Mouse (Mus musculus) c-Kit-positive CD71-negative TER-119-negative erythroid progenitor cells, embryonic 14.5 days (primary cell): ENCODE measurements around the gene Cnfn.

Experiments used
- DNase-seq: peaks from one replicate; pipeline ENCODE4 v3.0.0-alpha.2; 2013; ENCODE audit warnings: low read depth

Gene Cnfn

DNA sequence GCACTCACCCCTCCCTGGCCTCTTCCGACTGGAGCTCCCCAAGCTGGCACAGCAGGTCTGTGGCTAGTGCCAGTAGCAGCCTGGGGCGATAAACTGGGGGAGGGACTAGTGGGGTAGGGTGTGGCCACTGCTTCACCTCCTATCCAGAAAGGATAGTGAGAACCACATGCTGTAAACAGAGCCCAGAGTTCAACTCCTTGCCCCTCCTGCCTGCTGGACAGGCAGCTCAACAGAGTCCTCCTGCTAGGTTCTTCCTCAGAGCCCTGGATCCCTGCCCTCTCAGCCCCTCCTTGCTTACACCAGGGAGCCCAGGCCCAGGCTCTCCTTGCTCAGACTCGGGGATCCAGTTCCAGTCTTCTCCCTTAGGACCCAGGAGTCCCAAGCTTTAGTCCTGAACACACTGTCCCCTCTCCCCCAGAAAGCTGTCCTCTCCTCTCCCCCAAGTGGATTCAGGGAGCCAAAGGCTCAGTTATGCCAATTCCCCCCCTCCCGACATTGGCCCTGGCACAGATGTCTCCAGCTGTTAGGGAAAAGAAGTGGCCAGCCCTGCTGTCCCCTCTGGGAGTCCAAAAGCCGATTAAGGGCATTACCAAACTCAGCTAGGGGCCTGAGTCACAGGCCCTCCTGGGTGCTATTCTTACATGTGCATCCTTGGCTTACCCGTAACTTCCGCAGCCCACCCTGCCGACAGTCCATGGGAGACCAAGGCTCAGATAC, 20.7 kb upstream of the Cnfn start:
- no peak for DNase-seq

DNA sequence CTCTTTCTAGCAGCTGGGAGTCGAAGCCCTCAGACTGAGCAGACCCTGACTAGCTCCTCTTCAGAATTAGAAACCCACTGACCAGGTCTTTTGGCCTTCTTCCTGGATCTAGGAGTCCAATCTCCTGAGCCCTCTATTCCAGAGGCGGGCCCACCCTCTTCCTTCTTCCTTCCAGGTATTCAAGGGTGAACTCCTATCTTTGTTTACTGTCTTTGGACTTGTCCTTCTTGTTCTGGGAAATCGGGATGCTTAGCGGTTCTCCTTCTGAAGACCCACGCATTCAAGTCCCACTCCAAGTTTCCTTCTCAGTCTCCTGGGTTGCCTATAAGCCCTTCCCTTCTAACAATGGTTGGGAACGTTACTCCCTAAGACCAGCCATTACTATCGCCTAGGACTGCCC, 19.4 kb upstream of the Cnfn start:
- no peak for DNase-seq

DNA sequence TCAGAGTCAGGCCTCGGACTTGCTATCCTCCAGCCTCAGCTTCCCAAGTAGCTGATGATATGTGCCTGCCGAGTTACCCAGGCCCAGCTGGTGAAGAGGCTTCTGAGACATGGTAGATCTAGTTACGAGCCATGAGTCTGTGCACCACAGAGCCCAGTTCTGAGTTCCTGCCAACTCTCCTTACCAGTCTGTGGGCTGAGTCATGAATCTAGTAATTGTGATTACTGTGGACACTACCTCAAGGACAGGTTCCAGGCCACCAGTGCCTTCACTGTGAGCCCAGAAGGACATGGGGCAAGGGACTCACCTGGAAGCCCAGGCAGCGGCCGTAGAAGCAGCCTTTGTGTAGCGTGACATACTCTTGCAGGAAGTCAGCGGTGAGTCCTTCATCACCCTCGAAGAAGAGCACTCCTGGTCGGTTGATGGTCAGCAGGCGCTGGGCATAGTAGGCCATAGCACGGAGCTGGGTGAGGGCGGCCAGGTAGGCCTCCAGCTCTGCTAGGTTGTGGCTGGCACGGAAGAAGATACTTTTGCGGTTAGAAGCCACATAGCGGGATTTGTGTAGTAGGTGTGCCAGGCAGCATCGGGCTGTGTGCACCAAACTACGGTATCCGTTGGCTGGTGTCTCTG, 18.4 kb upstream of the Cnfn start:
- DNase-seq: no peak

DNA sequence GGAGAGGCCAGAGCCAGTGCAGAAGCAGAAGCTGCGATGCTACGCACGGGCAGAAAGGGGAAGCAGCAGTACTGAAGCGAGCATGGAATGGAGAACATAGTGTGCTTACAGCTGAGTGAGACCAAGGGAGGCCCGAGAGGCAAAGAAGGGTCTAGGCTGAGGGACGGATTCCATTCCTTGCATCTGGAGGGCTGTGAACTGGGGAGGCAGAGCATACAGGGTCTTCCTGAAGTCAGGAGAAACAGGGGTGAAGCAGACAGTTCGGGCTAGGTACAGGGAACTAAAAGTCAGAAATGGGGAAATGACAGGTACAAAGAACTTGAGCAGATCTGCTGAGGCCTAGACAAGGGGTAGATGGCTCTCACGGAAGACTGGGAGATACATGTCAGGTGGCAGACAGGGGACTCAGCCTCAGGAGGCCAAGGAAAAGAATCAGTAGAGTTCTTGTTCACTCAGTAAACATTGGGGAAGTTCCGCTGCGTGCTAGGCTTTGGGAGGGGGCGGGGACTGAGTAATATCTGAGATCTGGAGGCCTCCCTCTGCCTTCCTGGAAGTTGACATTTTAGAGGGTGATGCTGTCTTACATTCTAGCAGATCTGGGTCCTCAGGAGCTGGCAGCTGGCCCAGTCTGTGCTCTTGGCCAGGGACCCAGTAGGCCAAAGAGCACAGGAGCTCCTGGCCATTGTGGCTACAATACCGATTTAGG, 16.5 kb upstream of the Cnfn start:
- DNase-seq: peak; percentile 41

DNA sequence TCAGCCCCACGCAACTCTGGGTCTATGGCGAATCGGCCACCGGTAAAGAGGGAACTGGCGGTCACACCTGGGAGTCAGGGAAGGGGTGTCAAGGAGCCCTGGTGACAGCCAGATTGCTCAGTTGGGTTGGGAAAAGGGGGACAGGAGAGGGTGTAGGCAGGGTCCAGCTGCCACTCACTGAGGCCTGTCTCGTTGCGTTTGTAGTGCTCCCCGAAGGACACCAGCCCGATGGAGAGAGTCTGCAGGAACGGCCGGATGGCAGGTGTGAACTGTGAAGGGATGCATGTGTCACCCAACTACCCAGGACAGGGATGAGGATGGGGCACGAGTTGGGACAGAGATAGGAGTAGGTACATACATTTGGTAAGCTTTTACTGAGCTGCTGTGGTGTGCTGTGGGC, 15.7 kb upstream of the Cnfn start:
- no peak for DNase-seq

DNA sequence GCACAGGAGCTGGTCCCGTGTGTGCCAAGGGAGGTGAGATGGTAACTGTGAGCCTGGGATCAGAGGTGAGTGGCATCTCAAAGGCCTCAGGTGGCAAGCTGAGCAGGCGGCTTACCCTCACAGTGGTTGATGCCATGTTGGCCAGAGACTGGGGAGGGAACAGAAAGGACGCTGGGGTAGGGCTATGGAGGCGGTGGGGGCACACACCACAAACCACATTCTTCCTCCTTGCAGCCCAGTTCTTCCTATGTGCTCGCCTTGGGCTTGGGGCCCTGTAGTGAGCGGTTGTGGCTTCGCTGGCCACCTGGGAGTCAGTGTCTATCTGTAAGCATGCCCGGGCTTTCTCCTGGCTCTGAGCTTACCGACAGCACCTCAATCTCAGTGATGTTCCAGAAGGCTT, 15.3 kb upstream of the Cnfn start:
- DNase-seq: no peak

DNA sequence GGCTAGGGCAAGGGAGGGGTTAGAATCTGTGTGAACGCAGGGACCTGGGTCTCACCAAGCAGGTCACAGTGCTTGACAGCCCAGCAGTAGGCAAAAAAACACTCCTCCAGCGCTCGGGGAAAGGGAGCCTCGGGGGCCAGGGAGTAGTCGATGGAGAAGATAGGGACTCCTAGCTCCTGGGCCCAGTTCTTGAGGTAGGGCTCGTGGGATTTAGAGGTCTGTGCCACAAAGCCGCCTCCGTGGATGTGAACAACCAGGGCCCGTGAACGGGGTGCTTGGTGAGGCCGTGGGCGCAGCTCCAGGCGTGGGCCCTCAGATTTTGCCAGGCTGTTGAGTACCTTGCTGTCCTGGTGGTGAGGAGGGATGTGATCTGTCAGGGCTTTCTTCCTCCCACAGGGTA, 14.8 kb upstream of the Cnfn start:
- no peak for DNase-seq

DNA sequence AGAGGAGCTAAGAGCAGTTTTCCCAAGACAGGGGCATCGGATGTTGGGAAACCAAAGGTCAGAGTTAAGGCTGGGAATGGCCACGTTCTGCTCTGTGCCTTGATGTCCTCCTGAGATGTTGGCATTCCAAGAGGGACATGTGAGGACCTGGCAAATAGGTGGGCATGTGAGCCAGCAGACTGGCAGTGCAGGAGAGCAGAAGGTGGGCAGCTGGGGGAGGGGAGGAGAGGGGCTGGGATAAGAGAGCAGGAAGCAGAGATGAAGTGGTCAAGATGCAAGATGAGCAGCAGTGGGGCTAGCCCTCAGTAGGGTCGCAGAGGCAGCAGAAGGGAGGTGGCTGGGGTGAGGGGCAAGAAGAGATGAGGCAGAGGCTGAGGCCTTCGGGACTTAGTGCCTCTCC, 14.4 kb upstream of the Cnfn start:
- no peak for DNase-seq

DNA sequence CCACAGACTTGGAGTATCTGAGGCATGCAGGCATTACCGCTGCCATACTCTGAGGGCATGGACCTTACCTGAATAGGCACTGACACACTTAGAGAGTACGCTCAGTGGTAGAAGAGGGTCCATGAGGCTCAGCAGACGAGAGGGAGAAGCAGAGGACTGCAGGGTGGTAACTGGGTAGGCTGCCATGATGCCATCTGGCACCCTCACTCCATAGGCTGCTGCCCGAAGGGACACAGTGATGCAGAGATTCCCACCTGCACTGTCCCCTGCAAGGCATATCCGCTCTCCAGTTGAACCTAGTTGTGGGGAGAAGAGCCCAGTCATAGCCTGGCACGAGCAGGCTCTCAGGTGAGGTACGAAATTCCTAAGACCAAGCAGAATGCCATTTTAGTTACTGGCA, 13.9 kb upstream of the Cnfn start:
- no peak for DNase-seq

DNA sequence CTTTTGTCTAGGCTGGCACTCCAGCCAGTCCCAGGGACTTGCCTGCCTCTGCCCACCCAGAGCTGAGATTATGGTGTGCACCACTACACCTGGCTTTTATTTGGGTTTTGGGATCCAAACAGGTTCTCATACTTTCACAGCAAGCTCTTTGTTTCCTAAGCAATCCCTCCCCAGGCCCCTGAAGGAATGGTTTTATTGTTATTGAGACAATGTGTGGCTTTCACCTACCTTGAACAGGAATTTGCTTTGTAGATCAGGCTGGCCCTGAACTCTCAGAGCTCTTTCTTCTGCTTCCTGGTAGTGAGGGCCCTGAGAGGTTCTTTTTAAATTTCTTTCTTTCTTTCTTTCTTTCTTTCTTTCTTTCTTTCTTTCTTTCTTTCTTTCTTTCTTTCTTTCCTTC, 13.0 kb upstream of the Cnfn start:
- no peak for DNase-seq

DNA sequence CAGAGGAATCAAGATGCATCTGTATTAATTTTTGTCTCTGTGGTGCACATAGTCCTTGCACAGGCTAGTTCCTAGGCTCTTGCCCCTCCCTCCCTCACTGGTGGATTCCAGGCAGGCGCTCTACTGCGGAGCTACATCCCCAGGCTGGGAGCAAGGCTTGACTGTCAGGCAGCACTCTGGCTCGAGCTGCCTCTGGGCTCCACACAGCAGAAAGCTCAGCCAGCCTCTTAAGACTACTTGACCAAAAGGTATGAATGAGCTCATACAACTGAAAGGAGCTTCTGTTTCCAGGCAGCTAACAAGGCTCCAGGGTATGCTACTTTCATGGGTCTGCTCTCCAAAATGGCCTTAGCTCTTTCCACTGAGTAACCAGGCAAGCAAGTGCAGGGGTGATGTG, 11.8 kb upstream of the Cnfn start:
- DNase-seq: no peak

DNA sequence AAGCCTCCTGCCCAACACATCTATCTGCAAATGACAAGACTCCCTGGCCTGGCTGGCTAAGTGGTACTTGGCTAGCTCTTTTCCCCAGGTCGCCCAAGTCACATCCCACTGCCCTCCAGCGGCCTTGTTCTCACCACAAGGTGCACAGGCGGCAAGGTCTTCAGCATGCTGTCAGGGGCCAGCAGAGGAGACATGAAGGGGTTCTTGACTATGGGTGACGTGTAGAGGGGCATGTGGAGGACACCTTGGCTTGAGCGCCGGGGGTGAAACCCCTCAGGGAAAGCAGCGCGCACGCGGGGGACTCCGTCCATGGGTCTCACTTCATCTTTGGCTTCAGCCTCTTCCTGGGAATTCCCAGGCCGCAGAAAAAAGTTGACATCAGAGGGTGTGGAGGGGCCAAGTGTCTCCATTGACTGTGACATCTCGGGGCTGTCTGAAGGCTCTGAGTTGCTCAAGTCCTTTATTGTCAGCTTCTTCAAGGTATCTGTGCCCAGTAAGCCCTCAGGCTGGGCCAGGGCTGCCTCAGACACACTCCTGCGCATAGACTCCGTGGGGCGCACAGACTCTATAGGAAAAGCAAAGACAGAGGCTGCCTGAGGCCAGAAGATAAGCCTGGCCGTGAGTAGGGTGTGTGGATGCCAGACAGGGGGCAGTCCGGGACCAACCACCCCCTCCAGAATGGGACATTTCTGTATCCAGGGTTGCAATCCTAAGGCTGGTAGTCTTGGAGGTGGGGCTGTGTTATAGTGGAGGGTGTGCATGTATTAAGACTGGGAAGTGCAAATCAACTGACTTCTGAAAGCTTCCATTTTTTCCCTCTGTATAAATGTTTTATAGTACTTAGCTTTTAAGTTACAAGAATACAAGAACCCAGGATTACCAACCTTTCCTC, 11.1 kb upstream of the Cnfn start:
- no peak for DNase-seq

DNA sequence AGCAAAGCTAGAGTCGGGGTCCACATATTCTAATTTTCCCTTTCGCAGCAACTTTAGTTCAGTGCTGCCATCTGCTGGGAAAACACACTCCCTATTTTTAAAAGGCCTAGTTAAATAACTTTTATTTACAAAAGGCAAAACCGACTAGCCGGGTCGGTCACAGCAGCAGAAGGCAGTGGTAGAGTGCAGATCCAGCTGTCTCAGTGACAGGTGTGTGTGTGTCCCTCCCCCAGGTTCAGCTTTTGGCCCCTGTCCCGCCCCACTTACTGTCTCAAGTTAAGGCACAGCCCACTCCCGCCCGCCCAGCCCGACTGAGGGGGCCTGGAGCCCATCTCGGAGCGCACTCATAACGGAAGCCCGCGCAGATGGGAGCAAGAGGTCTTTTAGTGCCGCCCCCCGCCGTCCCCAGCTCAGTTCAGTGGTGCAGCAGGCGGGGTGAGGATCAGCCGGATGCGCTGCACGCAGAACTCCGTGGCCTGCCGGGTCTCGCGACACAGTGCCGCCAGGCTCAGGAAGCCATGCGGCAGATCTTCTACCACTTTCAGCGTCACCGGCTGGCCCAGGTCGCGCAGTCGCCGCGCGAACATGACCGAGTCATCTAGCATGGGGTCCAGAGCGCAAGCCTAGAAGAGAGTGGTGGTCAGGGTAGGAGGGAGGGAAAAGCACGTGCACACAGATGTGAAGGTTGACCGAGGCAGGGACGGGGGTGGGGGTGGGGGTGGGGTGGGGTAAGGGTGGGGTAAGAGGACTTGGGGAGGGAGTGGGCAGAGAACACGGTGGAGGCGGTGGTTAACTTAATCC, 10.2 kb upstream of the Cnfn start:
- DNase-seq: peak; percentile 48

DNA sequence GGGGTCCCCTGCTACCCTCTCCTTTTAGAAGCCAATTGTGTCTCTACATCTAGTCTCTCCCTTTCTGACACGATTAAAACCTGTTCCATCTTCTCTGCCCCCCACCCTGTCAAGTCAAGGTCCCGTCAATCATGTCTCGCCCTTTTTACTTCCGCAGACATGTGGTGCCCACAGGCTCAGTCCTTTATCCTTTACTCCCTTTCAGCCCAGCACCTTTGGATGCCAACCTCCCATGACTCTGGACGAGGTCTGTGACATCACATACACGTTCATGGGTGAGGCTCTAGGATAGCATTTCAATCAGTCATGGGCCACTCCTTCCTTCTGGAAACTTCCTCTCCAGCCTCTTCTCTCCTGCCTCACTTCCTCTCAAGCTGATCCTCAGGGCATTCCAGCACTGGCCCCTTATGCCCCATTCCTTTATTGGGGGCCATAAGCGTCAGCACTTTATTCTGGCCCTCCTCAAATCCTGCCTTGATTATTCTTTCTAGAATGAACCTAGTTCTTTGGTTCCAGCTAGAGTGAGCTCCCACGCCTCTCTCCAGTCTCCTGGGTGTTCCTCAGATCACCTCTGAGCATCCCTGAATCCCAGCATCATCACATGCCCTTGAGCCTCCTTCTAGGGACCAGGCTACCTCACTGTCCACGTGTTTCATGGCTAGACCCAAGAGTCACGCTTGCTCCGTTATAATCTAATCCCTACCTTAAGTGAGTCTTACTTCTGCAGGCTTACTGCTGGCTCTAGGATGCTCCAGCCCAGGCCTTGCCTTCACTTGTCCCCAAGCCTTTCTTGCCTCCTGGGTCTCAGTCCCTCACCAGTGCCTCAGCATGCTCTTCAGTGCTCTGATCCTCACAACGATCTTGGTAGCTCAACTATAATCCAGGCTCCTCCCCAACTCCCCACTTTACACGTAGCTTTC, 8.9 kb upstream of the Cnfn start:
- no peak for DNase-seq

DNA sequence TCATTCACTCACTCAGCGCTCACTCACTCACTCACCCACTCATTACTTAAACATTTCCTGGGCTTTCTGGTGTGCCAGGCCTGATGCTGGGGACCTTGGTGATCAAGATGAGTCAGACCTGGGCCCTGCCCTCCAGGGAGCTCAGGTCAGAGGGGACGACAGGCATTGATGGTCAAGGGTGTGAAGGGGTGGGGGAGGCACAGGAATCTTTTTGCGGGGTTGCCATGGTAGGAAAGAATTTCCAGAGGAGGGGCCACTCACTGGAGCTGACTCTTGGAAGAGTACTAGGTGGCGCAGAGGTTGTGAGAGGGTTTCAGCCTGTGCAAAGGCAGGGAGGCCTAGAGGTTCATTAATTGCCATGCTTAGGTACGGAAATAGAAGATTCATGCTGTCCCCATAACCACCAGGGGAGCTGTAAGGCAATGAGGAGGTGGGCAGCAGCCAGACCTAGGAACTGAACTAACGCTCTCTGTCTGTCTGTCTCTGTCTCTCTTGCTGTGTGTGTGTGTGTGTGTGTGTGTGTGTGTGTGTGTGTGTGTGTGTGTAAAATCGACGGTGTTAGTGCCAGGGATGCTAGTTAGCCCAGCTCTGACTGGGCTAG, 7.7 kb upstream of the Cnfn start:
- no peak for DNase-seq

DNA sequence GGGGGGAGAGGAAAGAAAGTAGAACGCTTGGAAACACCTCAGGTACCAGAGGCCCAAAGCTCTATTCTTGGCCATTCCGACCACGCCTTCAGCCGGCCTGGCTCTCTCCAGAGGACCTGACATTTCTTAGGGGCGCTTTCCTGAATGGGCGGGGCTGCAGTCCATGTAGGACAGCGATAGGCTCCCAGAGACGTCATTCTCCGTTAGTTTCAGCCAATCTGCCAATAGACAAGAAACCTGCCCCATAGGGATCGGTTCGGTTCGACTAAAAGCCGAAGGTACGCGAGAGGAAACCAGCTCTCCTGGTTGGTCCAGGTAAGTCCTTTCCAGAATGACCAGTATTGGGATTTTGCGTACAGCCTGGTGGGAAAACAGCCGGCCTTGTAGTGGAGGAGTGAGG, 7.0 kb upstream of the Cnfn start:
- peak; percentile 45 for DNase-seq

DNA sequence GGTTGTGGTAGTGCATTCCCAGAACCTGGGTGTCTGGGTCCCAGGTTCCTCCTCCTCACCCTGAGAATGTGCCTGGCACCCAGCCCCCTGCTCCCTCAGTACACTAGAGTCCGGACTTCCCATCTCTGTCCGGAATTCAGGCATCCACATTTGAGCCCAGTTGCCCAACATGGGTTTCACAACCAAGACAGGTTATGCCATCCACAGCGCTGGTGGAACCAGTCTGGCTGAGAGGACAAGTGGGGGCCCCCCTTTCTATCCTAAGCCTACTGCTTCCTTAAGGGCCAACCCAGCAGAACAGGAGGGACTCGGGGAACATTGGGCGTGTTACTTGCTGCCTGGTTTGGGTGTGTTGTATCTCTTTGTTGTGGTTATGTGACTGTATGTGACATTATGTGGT, 2.9 kb upstream of the Cnfn start:
- no peak for DNase-seq

DNA sequence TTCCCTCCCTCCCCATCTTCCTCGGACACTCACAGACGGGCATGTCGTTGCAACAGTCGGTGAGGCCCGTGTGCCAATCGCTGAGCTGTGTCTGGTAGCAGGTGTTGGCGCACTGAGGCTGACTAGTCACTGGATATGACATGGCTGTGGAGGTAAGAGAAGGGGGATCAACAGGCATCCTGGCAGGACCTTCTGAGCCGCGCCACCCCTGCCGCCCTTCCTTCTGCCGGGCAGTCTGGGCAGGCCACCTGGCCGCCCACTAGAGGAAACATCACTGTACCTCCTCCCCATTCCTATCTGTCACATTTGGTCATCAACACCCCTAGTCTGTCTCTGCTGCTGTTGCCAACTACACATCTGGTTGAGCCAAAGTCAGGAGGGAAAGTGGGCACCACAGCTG, 1.2 kb downstream of the Cnfn start:
- DNase-seq: no peak

DNA sequence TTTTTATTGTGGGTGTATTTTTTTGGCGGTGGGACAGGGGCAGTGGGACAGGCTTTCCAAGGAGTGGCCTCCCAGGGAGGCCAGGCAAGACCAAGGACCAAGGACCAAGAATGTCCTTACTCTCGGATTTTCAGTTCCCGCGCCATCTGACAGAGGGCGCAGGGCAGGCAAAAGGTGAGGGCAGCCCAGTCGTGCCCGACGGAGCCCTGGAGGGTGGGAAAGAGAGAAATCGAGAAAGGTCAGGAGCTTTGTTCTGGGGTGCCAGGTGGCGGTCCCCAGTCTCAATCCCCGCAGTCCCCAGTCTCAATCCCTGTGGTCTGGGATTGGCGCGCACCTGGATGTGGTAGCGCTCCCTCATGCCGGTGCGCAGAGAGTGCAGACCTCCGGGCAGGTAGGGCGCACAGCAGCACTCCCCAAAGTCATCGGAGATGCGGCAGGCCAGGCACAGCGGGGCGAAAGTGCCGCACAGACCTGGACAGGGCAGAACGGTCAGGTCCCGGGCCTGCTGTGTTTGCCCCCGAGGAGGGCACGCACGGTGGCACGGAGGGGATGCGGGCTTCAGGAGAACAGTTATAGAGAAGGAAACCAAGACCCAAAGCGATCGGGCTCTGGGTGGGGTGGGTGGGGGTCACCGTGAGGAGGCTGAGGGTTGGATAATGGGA, 1.8 kb downstream of the Cnfn start:
- DNase-seq: no peak
